Mouse (Mus musculus) MEL (cell line): ENCODE measurements at regions not wholly inside any gene's neighbourhood (a gene's known extent, or its start where the extent isn't known, plus 50 kb on each side); places are given as distances from the start of the nearest gene placed in this dataset.

Experiments
- DNase-seq: peaks from one replicate; pipeline ENCODE4 v3.0.0; 2011; ENCODE audit warnings: low read depth, low spot score
- H3K27ac ChIP-seq: 2 replicates; pipeline ENCODE4 v1.5.1; 2012; ENCODE audit warnings: low read depth, mild to moderate bottlenecking, control low read depth, low read length, moderate library complexity; ENCODE audit not compliant: control insufficient read depth
- H3K27me3 ChIP-seq, 2 experiments: fragments of 150-350 bp in 1 of 2; sonication (generic) in 1 of 2; 2 replicates each; pipeline ENCODE4 v1.6.1; 2012; ENCODE audit warnings: low read length in 2 of 2, mild to moderate bottlenecking in 2 of 2, improper control_type of control experiment in 1 of 2, moderate library complexity in 1 of 2; ENCODE audit not compliant: insufficient read depth in 2 of 2, control insufficient read depth in 1 of 2
- H3K36me3 ChIP-seq, 2 experiments: 2 replicates each; pipeline ENCODE4 v1.6.1; 2012 to 2014; ENCODE audit warnings: low read length in 2 of 2, improper control_type of control experiment in 1 of 2, inconsistent platforms in 1 of 2, mild to moderate bottlenecking in 1 of 2; ENCODE audit not compliant: insufficient read depth in 2 of 2, control insufficient read depth in 1 of 2
- H3K4me1 ChIP-seq, 2 experiments: fragments of 150-350 bp in 1 of 2; sonication (generic) in 1 of 2; 2 replicates each; pipeline ENCODE4 v1.6.1; 2012; ENCODE audit warnings: low read length in 2 of 2, improper control_type of control experiment in 1 of 2, mild to moderate bottlenecking in 1 of 2; ENCODE audit not compliant: insufficient read depth in 2 of 2, control insufficient read depth in 1 of 2
- H3K4me3 ChIP-seq, 2 experiments: fragments of 150-350 bp in 1 of 2; sonication (generic) in 1 of 2; 2 replicates each; pipeline ENCODE4 v1.5.1; 2012; ENCODE audit warnings: low read depth in 2 of 2, low read length in 2 of 2, mild to moderate bottlenecking in 2 of 2, moderate library complexity in 2 of 2, control low read depth in 1 of 2, improper control_type of control experiment in 1 of 2; ENCODE audit not compliant: control insufficient read depth in 1 of 2, insufficient read depth in 1 of 2
- H3K79me2 ChIP-seq: 2 replicates; pipeline ENCODE4 v1.6.1; 2012; ENCODE audit warnings: mild to moderate bottlenecking, low read length, moderate library complexity; ENCODE audit not compliant: control insufficient read depth, poor library complexity, insufficient read depth
- H3K9ac ChIP-seq: 2 replicates; pipeline ENCODE4 v1.6.1; 2012; ENCODE audit warnings: low read depth, mild to moderate bottlenecking, control low read depth, low read length, moderate library complexity; ENCODE audit not compliant: control insufficient read depth, poor library complexity, severe bottlenecking
- H3K9me3 ChIP-seq: fragments of 150-350 bp; sonication (generic); replicated peaks from 2 replicates; pipeline ENCODE4 v1.6.1; 2012; ENCODE audit warnings: mild to moderate bottlenecking, low read length, improper control_type of control experiment, moderate library complexity; ENCODE audit not compliant: insufficient read depth
- BHLHE40 ChIP-seq: IDR thresholded peaks from 2 replicates; pipeline ENCODE4 v1.6.1; 2012; ENCODE audit warnings: low read depth, mild to moderate bottlenecking, inconsistent platforms, low read length, improper control_type of control experiment, borderline replicate concordance
- CHD2 ChIP-seq: IDR thresholded peaks from 2 replicates; pipeline ENCODE4 v1.6.1; 2011; ENCODE audit warnings: low read length, improper control_type of control experiment
- CTCF ChIP-seq, 3 experiments: IDR thresholded peaks in 2 of 3; conservative IDR thresholded peaks in 1 of 3; 2 replicates each; pipeline ENCODE4 v1.5.1; 2011 to 2012; ENCODE audit warnings: low read length in 3 of 3, low read depth in 2 of 3, mild to moderate bottlenecking in 2 of 3, improper control_type of control experiment in 1 of 3, inconsistent platforms in 1 of 3, mixed read lengths in 1 of 3, moderate library complexity in 1 of 3; ENCODE audit not compliant: control insufficient read depth in 1 of 3, insufficient read depth in 1 of 3, poor library complexity in 1 of 3, severe bottlenecking in 1 of 3
- ELF1 ChIP-seq: IDR thresholded peaks from 2 replicates; pipeline ENCODE4 v1.6.1; 2014; ENCODE audit warnings: low read depth, mild to moderate bottlenecking, inconsistent platforms, low read length, improper control_type of control experiment, moderate library complexity
- KAT2A ChIP-seq: conservative IDR thresholded peaks from 2 replicates; pipeline ENCODE4 v1.6.1; 2012; ENCODE audit warnings: low read depth, low read length, improper control_type of control experiment, inconsistent platforms
- MAZ ChIP-seq: IDR thresholded peaks from 2 replicates; pipeline ENCODE4 v1.6.1; 2012; ENCODE audit warnings: low read depth, mild to moderate bottlenecking, inconsistent platforms, low read length, improper control_type of control experiment
- MXI1 ChIP-seq: IDR thresholded peaks from 2 replicates; pipeline ENCODE4 v1.6.1; 2011; ENCODE audit warnings: mild to moderate bottlenecking, low read depth, low read length, improper control_type of control experiment
- MYC ChIP-seq: IDR thresholded peaks from 2 replicates; pipeline ENCODE4 v1.6.1; 2011; ENCODE audit warnings: low read depth, mild to moderate bottlenecking, low read length, improper control_type of control experiment, moderate library complexity
- POLR2AphosphoS2 ChIP-seq: IDR thresholded peaks from 2 replicates; pipeline ENCODE4 v1.6.1; 2011; ENCODE audit warnings: low read length, improper control_type of control experiment
- POLR2AphosphoS5 ChIP-seq: IDR thresholded peaks from 2 replicates; pipeline ENCODE4 v1.6.1; 2012; ENCODE audit warnings: low read depth, borderline replicate concordance, mild to moderate bottlenecking, inconsistent platforms, low read length, moderate library complexity, mixed read lengths
- SIN3A ChIP-seq: IDR thresholded peaks from 2 replicates; pipeline ENCODE4 v1.6.1; 2012; ENCODE audit warnings: low read length, improper control_type of control experiment, inconsistent platforms
- SMC3 ChIP-seq: IDR thresholded peaks from 2 replicates; pipeline ENCODE4 v1.6.1; 2011; ENCODE audit warnings: low read depth, low read length, improper control_type of control experiment
- TAL1 ChIP-seq: IDR thresholded peaks from 2 replicates; pipeline ENCODE4 v1.6.1; 2012; ENCODE audit warnings: mild to moderate bottlenecking, inconsistent platforms, low read length, moderate library complexity, mixed read lengths
- TBP ChIP-seq: IDR thresholded peaks from 2 replicates; pipeline ENCODE4 v1.8.0; 2011; ENCODE audit warnings: low read depth, low read length, improper control_type of control experiment
- UBTF ChIP-seq: IDR thresholded peaks from 2 replicates; pipeline ENCODE4 v1.6.1; 2012; ENCODE audit warnings: low read depth, mild to moderate bottlenecking, inconsistent platforms, low read length, improper control_type of control experiment, moderate library complexity, borderline replicate concordance; ENCODE audit not compliant: insufficient read depth
- USF1 ChIP-seq: IDR thresholded peaks from 2 replicates; pipeline ENCODE4 v1.6.1; 2014; ENCODE audit warnings: low read depth, mild to moderate bottlenecking, inconsistent platforms, low read length, improper control_type of control experiment, moderate library complexity
- ZC3H11A ChIP-seq: IDR thresholded peaks from 2 replicates; pipeline ENCODE4 v1.6.1; 2012; ENCODE audit warnings: low read depth, mild to moderate bottlenecking, inconsistent platforms, low read length, improper control_type of control experiment
- ZMIZ1 ChIP-seq: IDR thresholded peaks from 2 replicates; pipeline ENCODE4 v1.6.1; 2012; ENCODE audit warnings: low read depth, mild to moderate bottlenecking, inconsistent platforms, low read length, improper control_type of control experiment, moderate library complexity

DNA sequence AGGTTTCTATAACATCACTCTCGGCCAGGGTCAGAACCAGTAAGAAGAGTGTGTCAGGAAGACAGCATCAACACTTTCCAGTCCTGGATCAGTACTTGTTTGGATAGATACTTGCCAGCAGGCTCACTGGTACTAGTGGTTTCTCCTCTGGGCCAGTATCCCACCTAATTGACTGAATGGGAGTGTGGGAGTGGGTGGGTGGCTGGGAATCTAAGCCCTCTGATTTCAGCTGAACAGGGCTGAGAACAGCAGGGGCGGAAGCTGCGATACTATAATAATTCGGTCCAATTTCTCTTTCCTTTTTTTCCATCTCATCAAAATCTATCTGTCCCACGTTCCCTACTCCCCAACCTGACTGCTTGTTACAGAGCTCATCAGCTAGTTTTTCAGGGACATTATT lies 217.0 kb downstream of the Rnf144b start:
- no peak overlapping the region for H3K9ac ChIP-seq
- no peaks in the 10 kb centered on the region for H3K27me3 ChIP-seq
- H3K79me2 ChIP-seq, result no peaks in the 10 kb centered on the region
- no peak overlapping the region for H3K4me3 ChIP-seq
- H3K36me3 ChIP-seq, result no peaks in the 10 kb centered on the region
- TF ChIP-seq SIN3A, result no peak
- TF ChIP-seq TAL1, result no peak
- TF ChIP-seq ZMIZ1, result no peak
- no peak for TF ChIP-seq MXI1
- no peak for TF ChIP-seq SMC3
- TF ChIP-seq BHLHE40, result no peak
- no peak for TF ChIP-seq ELF1
- TF ChIP-seq POLR2AphosphoS5, result no peak
- no peak for TF ChIP-seq MAZ
- no peak for TF ChIP-seq ZC3H11A
- TF ChIP-seq CHD2, result no peak
- no peak for TF ChIP-seq UBTF
- TF ChIP-seq USF1, result no peak
- TF ChIP-seq, all 39 proteins: peak for 0
- Histone ChIP-seq H3K9me3 (no peaks in the 10 kb centered on the region), H3K4me1 (no peaks in the 10 kb centered on the region), H3K27ac (no peak overlapping the region)
- DNase-seq, result no peak

DNA sequence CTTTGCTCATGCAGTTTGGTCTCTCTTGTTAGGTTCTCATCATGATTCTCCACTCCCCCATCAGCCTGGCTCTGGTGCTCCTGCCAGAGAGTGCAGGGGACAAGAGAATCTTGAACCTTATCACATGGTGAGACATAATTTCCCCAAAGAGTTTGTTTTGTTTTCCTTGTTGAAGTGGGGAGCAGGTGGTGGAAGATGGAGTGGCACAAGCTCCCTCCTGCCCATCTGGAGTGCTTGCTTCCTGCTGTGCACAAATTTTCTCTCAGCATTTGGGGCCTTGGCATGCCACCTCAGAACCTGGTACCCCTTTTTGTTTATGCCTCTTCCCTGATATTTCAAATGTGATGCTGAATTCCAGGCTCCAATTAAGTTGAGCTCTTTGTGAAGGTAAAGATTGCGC lies 219.9 kb downstream of the Rnf144b start:
- H3K9ac ChIP-seq, result no peak overlapping the region
- H3K27ac ChIP-seq, result no peak overlapping the region
- no peak for DNase-seq
- no peaks in the 10 kb centered on the region for H3K36me3 ChIP-seq
- TF ChIP-seq POLR2AphosphoS2 (no peak), TBP (no peak), KAT2A (no peak), SMC3 (no peak), SIN3A (no peak), CTCF (IDR thresholded peaks at IDR 0.05 in 2 of 3, conservative IDR thresholded peaks at IDR 0.05 in 1 of 3; ENCODE audit: control insufficient read depth in 1 of 3, insufficient read depth in 1 of 3, low read depth in 2 of 3, low read length in 3 of 3, poor library complexity in 1 of 3, severe bottlenecking in 1 of 3) (no peak), BHLHE40 (no peak), MYC (no peak)
- H3K27me3 ChIP-seq, result no peaks in the 10 kb centered on the region
- H3K9me3 ChIP-seq, result no peaks in the 10 kb centered on the region
- H3K79me2 ChIP-seq, result no peaks in the 10 kb centered on the region
- H3K4me1 ChIP-seq, result no peaks in the 10 kb centered on the region
- H3K4me3 ChIP-seq, result no peak overlapping the region
